Mouse (Mus musculus): ENCODE measurements around the gene Kif24.

DNA sequence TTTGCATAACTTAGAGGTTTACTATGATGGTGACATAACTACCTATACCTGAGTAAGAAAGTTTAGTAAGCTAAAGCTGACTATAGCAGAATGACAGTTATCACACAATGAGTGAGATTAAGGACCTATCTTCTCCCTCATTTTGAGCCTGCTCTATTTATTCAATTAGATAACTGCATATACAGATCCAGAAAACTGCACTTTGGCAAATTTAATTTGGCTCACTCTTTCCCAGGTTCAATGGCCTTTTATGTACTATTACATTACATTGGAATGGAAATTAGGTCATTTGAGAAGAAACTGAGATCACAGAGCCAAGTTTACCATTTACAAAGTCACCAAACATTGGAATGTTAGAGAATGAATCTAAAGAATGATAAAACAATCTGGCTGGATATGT lies 47.7 kb downstream of the Kif24 start:
- TF ChIP-seq CTCF (conservative IDR thresholded peaks at IDR 0.05; ENCODE audit: low read length) (no peak), NANOG (IDR thresholded peaks at IDR 0.05; ENCODE audit: borderline replicate concordance, low read length) (no peak), POU5F1 (IDR thresholded peaks at IDR 0.05; ENCODE audit: borderline replicate concordance, low read length) (no peak)
